Mouse (Mus musculus) kidney, embryonic 16.5 days (tissue): ENCODE data around the gene Zdhhc1. TPM values are rescaled to one million over a fixed set of nuclear protein-coding genes. Genes with fewer than 3 reads are reported as not detected.
A peak's percentile ranks its signal among the peaks of the same experiment; 100 is the strongest.

Experiments used
- ATAC-seq: fragments of 200-750 bp; cut with Nextera tagmentation; 2 replicates; pipeline ENCODE4 v1.8.0; 2017; ENCODE audit warnings: moderate TSS enrichment; ENCODE audit not compliant: low FRiP score, low TSS enrichment
- H3K27ac ChIP-seq: fragments of 300-500 bp; sonication (generic); 2 replicates; pipeline ENCODE4 v1.5.1; 2014; ENCODE audit warnings: low read length
- H3K27me3 ChIP-seq: fragments of 300-500 bp; sonication (generic); 2 replicates; pipeline ENCODE4 v1.6.1; 2014; ENCODE audit warnings: low read length, control low read depth, mixed read lengths; ENCODE audit not compliant: insufficient read depth
- H3K36me3 ChIP-seq: fragments of 300-500 bp; sonication (generic); 2 replicates; pipeline ENCODE4 v1.6.1; 2014; ENCODE audit warnings: low read length, control low read depth, mixed read lengths; ENCODE audit not compliant: insufficient read depth
- H3K4me1 ChIP-seq: fragments of 300-500 bp; sonication (generic); 2 replicates; pipeline ENCODE4 v1.6.1; 2014; ENCODE audit warnings: low read length, control low read depth, mixed read lengths; ENCODE audit not compliant: insufficient read depth
- H3K4me2 ChIP-seq: fragments of 300-500 bp; sonication (generic); replicated peaks from 2 replicates; pipeline ENCODE4 v1.6.1; 2014; ENCODE audit warnings: low read depth, low read length
- H3K4me3 ChIP-seq: fragments of 300-500 bp; sonication (generic); 2 replicates; pipeline ENCODE4 v1.5.1; 2014; ENCODE audit warnings: mild to moderate bottlenecking, low read length
- H3K9ac ChIP-seq: fragments of 300-500 bp; sonication (generic); replicated peaks from 2 replicates; pipeline ENCODE4 v1.6.1; 2014; ENCODE audit warnings: low read length
- H3K9me3 ChIP-seq: fragments of 300-500 bp; sonication (generic); 2 replicates; pipeline ENCODE4 v1.6.1; 2016; ENCODE audit warnings: low read length, control low read depth
- WGBS: fragments of 180-500 bp; shearing (Covaris S2); extraction: QIAGEN DNeasy Blood & Tissue Kit; methylation state at CpG from one replicate; pipeline ENCODE4 v1.1.7; 2014; 5-methylcytosine and 5-hydroxymethylcytosine counted together
- polyA plus RNA-seq: library from polyadenylated mRNA; unstranded; fragments of >200 nt; fragmentation: Nextera tagmentation; extraction: Ambion mirVana; gene quantifications from 2 replicates; pipeline ENCODE4 v1.2.1, GENCODE M21; 2015

Gene Zdhhc1
- polyA plus RNA-seq, 1 experiment from 2014 or later: 51.1 TPM

- Histone ChIP-seq H3K9me3 (no peaks in the 10 kb centered on the region), H3K36me3 (0 out of 2 replicates have a peak, but pooled peaks cover 5% of the 10 kb centered on the region), H3K4me3 (peak overlapping the region; percentile 69), H3K27ac (peak overlapping the region; percentile 87), H3K27me3 (no peaks in the 10 kb centered on the region), H3K4me1 (peaks cover 72% of the 10 kb centered on the region), H3K9ac (peak overlapping the region; percentile 81), H3K4me2 (peak overlapping the region; percentile 97)
- 5% methylated on average over 2 of the region's 2 CpGs for WGBS
- no peak for ATAC-seq
Observed at GRCm38 (mm10) chr8:105519591-105519990, 22.9 kb upstream of the Zdhhc1 start.

- under 1% methylated on average over 67 of the region's 68 CpGs for WGBS
- 0 out of 2 replicates have a peak, but pooled peaks cover 1% of the 10 kb centered on the region for H3K36me3 ChIP-seq
- peak within 1 kb of the TSS; percentile 69 for H3K4me3 ChIP-seq
- no peaks in the 10 kb centered on the region for H3K27me3 ChIP-seq
- peak within 1 kb of the TSS; percentile 87 for H3K27ac ChIP-seq
- ATAC-seq: peak; percentile 62
- H3K9me3 ChIP-seq: no peaks in the 10 kb centered on the region
- peak within 1 kb of the TSS; percentile 97 for H3K4me2 ChIP-seq
- peak within 1 kb of the TSS; percentile 81 for H3K9ac ChIP-seq
- H3K4me1 ChIP-seq: peaks cover 74% of the 10 kb centered on the region
Observed at GRCm38 (mm10) chr8:105518436-105519313, 22.0 kb upstream of the Zdhhc1 start, which contains the start of gene Hsd11b2. Gene Hsd11b2 (plus strand): TSS chr8:105518755.

- H3K9me3 ChIP-seq: no peaks in the 10 kb centered on the region
- no peak for ATAC-seq
- peaks cover 64% of the 10 kb centered on the region for H3K4me1 ChIP-seq
- no peaks in the 10 kb centered on the region for H3K36me3 ChIP-seq
- no peak overlapping the region for H3K4me3 ChIP-seq
- H3K4me2 ChIP-seq: peak overlapping the region; percentile 24; the same call in 1 of the 2 replicates
- 0 out of 2 replicates have a peak overlapping the region, but pooled peaks have one; percentile 61 for H3K27ac ChIP-seq
- WGBS: 41% methylated on average over 8 of the region's 8 CpGs
- no peak overlapping the region; the same call in 1 of the 2 replicates for H3K9ac ChIP-seq
- no peaks in the 10 kb centered on the region for H3K27me3 ChIP-seq
Observed at GRCm38 (mm10) chr8:105517346-105517745, 20.6 kb upstream of the Zdhhc1 start.

GRCm38 (mm10) chr8:105516018-105516645 lies 19.4 kb upstream of the Zdhhc1 start:
- H3K27me3 ChIP-seq: no peaks in the 10 kb centered on the region
- no peaks in the 10 kb centered on the region for H3K9me3 ChIP-seq
- 10% methylated on average over 12 of the region's 12 CpGs for WGBS
- H3K27ac ChIP-seq: peak overlapping the region; percentile 61
- ATAC-seq: peak; percentile 37
- H3K4me3 ChIP-seq: 0 out of 2 replicates have a peak overlapping the region, but pooled peaks have one; percentile 11
- peak overlapping the region; percentile 52 for H3K9ac ChIP-seq
- H3K4me1 ChIP-seq: peaks cover 55% of the 10 kb centered on the region
- H3K36me3 ChIP-seq: no peaks in the 10 kb centered on the region
- H3K4me2 ChIP-seq: peak overlapping the region; percentile 46

- Histone ChIP-seq H3K27me3 (no peaks in the 10 kb centered on the region), H3K27ac (no peak overlapping the region), H3K4me2 (no peak overlapping the region), H3K9me3 (no peaks in the 10 kb centered on the region), H3K4me3 (no peak overlapping the region), H3K4me1 (peaks cover 50% of the 10 kb centered on the region), H3K36me3 (no peaks in the 10 kb centered on the region), H3K9ac (no peak overlapping the region)
- ATAC-seq: no peak
- WGBS: 66% methylated on average over 5 of the region's 5 CpGs
Observed at GRCm38 (mm10) chr8:105514656-105515055, 18.0 kb upstream of the Zdhhc1 start.

- Histone ChIP-seq H3K9ac (no peak overlapping the region), H3K27ac (no peak overlapping the region), H3K4me3 (no peak overlapping the region), H3K36me3 (no peaks in the 10 kb centered on the region), H3K4me1 (peaks cover 50% of the 10 kb centered on the region), H3K9me3 (no peaks in the 10 kb centered on the region), H3K4me2 (no peak overlapping the region), H3K27me3 (no peaks in the 10 kb centered on the region)
- no peak for ATAC-seq
- WGBS: 91% methylated on average over 6 of the region's 6 CpGs
Observed at GRCm38 (mm10) chr8:105514194-105514593, 17.5 kb upstream of the Zdhhc1 start.

- Histone ChIP-seq H3K9me3 (no peaks in the 10 kb centered on the region), H3K27ac (peak overlapping the region; percentile 73; the same call in 1 of the 2 replicates), H3K4me1 (peaks cover 30% of the 10 kb centered on the region; the same call in 1 of the 2 replicates), H3K36me3 (no peaks in the 10 kb centered on the region), H3K27me3 (no peaks in the 10 kb centered on the region), H3K4me2 (peak overlapping the region; percentile 32), H3K9ac (no peak overlapping the region; the same call in 1 of the 2 replicates), H3K4me3 (peak overlapping the region; percentile 10; the same call in 1 of the 2 replicates)
- ATAC-seq: no peak
- WGBS: 33% methylated on average over 12 of the region's 12 CpGs
Observed at GRCm38 (mm10) chr8:105509997-105510735, 13.5 kb upstream of the Zdhhc1 start.

GRCm38 (mm10) chr8:105508758-105509157 lies 12.1 kb upstream of the Zdhhc1 start:
- no peaks in the 10 kb centered on the region for H3K36me3 ChIP-seq
- H3K4me1 ChIP-seq: peaks cover 32% of the 10 kb centered on the region
- 34% methylated on average over 2 of the region's 2 CpGs for WGBS
- peak; percentile 81 for ATAC-seq
- H3K9ac ChIP-seq: 0 out of 2 replicates have a peak overlapping the region, but pooled peaks have one; percentile 37
- H3K27me3 ChIP-seq: no peaks in the 10 kb centered on the region
- H3K9me3 ChIP-seq: no peaks in the 10 kb centered on the region
- H3K27ac ChIP-seq: peak overlapping the region; percentile 73
- H3K4me2 ChIP-seq: peak overlapping the region; percentile 32
- 0 out of 2 replicates have a peak overlapping the region, but pooled peaks have one; percentile 8 for H3K4me3 ChIP-seq

- H3K4me3 ChIP-seq: no peak overlapping the region
- 74% methylated on average over 6 of the region's 6 CpGs for WGBS
- H3K4me1 ChIP-seq: peaks cover 32% of the 10 kb centered on the region
- H3K27ac ChIP-seq: no peak overlapping the region
- no peak overlapping the region for H3K4me2 ChIP-seq
- no peak overlapping the region for H3K9ac ChIP-seq
- H3K9me3 ChIP-seq: no peaks in the 10 kb centered on the region
- no peaks in the 10 kb centered on the region for H3K36me3 ChIP-seq
- no peak for ATAC-seq
- no peaks in the 10 kb centered on the region for H3K27me3 ChIP-seq
Observed at GRCm38 (mm10) chr8:105506977-105507376, 10.3 kb upstream of the Zdhhc1 start.
